Mouse (Mus musculus) CH12.LX (cell line): ENCODE data around the gene Ankub1.

Experiments
- CTCF ChIP-seq, 2 experiments: IDR thresholded peaks in 1 of 2; conservative IDR thresholded peaks in 1 of 2; 2 replicates each; pipeline ENCODE4 v1.5.1; 2011 to 2012; ENCODE audit warnings: low read depth in 2 of 2, low read length in 2 of 2, improper control_type of control experiment in 1 of 2, inconsistent platforms in 1 of 2, mild to moderate bottlenecking in 1 of 2, moderate library complexity in 1 of 2
- ELF1 ChIP-seq: IDR thresholded peaks from 2 replicates; pipeline ENCODE4 v1.6.1; 2014; ENCODE audit warnings: low read depth, mild to moderate bottlenecking, inconsistent platforms, low read length, improper control_type of control experiment
- KAT2A ChIP-seq: IDR thresholded peaks from 2 replicates; pipeline ENCODE4 v1.6.1; 2012; ENCODE audit warnings: low read length, improper control_type of control experiment, inconsistent platforms; ENCODE audit not compliant: insufficient replicate concordance
- MAZ ChIP-seq: IDR thresholded peaks from 2 replicates; pipeline ENCODE4 v1.6.1; 2012; ENCODE audit warnings: low read depth, mild to moderate bottlenecking, inconsistent platforms, low read length, improper control_type of control experiment, moderate library complexity
- NELFE ChIP-seq: IDR thresholded peaks from 2 replicates; pipeline ENCODE4 v1.6.1; 2011; ENCODE audit warnings: low read depth, low read length, improper control_type of control experiment
- POLR2A ChIP-seq: IDR thresholded peaks from 2 replicates; pipeline ENCODE4 v1.6.1; 2011; ENCODE audit warnings: low read depth, mild to moderate bottlenecking, improper control_type of control experiment, low read length
- POLR2AphosphoS2 ChIP-seq: IDR thresholded peaks from 2 replicates; pipeline ENCODE4 v1.6.1; 2011; ENCODE audit warnings: low read depth, low read length, improper control_type of control experiment
- RAD21 ChIP-seq: IDR thresholded peaks from 2 replicates; pipeline ENCODE4 v1.6.1; 2011; ENCODE audit warnings: low read depth, mild to moderate bottlenecking, low read length, improper control_type of control experiment, moderate library complexity
- SIN3A ChIP-seq: IDR thresholded peaks from 2 replicates; pipeline ENCODE4 v1.6.1; 2012; ENCODE audit warnings: low read length, improper control_type of control experiment, inconsistent platforms
- TCF12 ChIP-seq: IDR thresholded peaks from 2 replicates; pipeline ENCODE4 v1.6.1; 2014; ENCODE audit warnings: low read depth, mild to moderate bottlenecking, inconsistent platforms, low read length, improper control_type of control experiment

- TF ChIP-seq ELF1 (no peak), CTCF (conservative IDR thresholded peaks at IDR 0.05 in 1 of 2, IDR thresholded peaks at IDR 0.05 in 1 of 2; ENCODE audit: low read depth in 2 of 2, low read length in 2 of 2) (no peak), NELFE (no peak), TCF12 (peak; percentile 47; the same call in 1 of the 2 replicates), POLR2A (no peak), KAT2A (no peak), MAZ (no peak), POLR2AphosphoS2 (no peak), SIN3A (no peak), RAD21 (no peak; the same call in 1 of the 2 replicates)
These were observed 19.0 kb downstream of the Ankub1 start for GRCm38 (mm10) chr3:57673586-57673985.
